Mouse (Mus musculus): Measurements from ENCODE around the gene Nkd1.

Gene Nkd1

DNA sequence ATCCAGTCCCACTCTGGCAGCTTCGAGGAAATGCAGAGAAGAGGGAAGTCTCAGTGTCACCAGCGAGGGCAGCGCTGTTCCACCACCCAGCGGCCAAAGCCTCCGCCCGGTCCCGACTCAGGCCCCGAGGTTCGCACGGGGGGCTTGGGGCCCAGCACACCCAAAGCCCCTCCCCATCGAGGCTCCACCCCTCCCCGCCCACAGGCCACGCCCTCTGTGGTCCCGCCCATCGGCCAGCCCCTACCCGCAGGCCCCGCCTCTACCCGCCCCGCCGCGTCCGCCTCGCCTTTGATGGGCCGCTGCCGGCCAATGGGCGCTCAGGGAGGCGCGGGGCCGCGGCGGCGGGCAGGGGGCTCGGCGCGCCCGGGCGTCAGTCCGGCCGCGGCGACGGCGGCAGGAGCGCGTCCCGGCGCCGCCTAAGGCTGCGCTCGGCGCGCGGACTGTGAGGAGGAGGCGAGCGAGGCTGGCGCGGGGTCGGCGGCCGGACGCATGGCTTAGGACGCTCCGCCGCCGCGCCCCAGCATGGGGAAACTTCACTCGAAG, at the start of gene Nkd1:
Gene Nkd1, plus strand, starts transcription at position 370 of the 543 bp plus-strand sequence.
- peak; percentile 53 for DNase-seq (ENCODE audit: low read depth, low spot score)

DNA sequence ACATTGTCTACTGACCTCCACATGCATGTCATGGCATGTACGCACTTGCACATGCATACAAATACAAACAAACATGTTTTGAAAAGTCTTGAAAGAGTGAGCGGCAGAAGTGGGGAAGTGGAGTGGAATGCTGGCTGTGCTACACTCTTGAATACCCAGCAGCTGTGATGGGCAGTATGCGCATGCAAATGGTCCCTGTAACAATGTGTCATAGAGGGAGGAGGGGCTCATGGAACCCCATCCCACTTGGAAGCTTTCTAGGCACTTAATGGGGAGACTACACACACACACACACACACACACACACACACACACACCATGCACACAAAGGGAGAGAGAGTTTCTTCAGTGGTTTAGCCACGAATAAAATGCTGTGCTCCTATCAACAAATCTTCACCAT, 39.9 kb upstream of the Nkd1 start:
- DNase-seq (ENCODE audit: low read depth, low spot score), result no peak

DNA sequence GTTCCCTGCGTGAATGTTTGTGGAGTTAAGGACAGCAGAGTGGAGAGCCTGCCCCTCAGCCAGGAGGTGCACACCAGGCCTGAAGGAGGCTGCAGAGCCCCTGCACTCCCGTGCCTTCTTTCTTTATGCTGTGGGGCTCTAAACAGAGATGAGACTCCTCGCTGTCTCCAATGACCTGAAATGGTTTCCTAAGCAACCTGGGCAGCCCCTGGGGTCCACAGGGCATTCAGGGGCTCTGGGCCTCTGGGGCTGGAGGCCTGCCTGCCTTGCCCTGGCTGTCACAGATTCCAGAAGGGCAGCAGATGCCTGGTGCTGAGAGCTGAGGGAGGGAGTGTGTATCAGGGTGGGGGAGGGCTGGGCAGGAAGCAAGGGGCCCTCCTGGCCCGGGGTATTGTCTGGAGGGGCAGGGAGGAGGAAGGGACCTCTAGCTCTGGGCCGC, 32.7 kb upstream of the Nkd1 start:
- DNase-seq (ENCODE audit: low read depth, low spot score), result no peak

DNA sequence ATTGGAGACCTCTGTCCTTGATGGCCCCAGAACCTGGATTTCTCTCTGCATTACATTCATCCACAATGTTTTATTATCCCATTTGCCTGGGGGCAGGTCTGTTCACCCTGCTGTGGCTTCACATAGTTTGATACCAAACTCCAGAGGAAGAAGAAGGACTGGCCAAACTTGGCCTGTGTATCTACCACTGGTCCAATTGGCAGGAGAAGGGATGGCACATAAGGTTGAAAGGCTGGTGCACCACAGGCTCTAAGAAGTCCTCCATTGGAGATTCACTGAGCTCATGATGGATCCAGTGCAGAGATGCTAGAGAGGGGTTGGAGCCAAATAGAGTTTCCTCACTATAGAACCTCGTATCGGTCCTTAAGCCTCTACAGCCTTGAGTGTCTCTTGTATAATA, 27.1 kb upstream of the Nkd1 start:
- DNase-seq (ENCODE audit: low read depth, low spot score), result no peak

- no peak for DNase-seq (ENCODE audit: low read depth, low spot score)
Measured at GRCm38 (mm10) chr8:88495071-88495805, 25.9 kb upstream of the Nkd1 start.

GRCm38 (mm10) chr8:88502143-88502542, 19.0 kb upstream of the Nkd1 start:
- no peak for DNase-seq (ENCODE audit: low read depth, low spot score)

DNA sequence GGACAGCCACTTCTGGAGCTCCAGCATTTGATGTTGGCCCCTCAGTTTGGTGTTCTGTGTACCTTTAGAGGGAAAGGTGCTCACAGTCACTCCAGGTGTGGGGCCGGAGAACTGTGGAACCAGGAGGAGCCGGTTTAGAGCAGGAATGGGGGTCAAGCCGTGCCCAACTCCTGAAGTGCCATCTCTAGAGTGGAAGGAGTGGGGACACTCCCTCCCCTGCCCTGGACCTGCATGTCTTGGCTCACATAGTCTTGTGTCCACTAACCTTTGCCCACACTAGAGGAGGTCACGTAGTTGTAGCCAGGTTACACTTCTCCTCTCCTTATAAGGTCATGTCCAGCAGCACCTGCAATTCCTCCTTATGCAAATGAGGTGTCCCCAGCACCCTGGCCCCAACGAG, 14.2 kb upstream of the Nkd1 start:
- DNase-seq (ENCODE audit: low read depth, low spot score), result no peak

- no peak for DNase-seq (ENCODE audit: low read depth, low spot score)
Measured at GRCm38 (mm10) chr8:88511061-88511460, 10.1 kb upstream of the Nkd1 start.

GRCm38 (mm10) chr8:88512094-88512794, 8.9 kb upstream of the Nkd1 start:
- DNase-seq (ENCODE audit: low read depth, low spot score), result no peak

- no peak for DNase-seq (ENCODE audit: low read depth, low spot score)
Measured at GRCm38 (mm10) chr8:88518047-88518446, 3.1 kb upstream of the Nkd1 start.

GRCm38 (mm10) chr8:88520381-88520780, 773 bp upstream of the Nkd1 start:
- DNase-seq (ENCODE audit: low read depth, low spot score), result no peak

DNA sequence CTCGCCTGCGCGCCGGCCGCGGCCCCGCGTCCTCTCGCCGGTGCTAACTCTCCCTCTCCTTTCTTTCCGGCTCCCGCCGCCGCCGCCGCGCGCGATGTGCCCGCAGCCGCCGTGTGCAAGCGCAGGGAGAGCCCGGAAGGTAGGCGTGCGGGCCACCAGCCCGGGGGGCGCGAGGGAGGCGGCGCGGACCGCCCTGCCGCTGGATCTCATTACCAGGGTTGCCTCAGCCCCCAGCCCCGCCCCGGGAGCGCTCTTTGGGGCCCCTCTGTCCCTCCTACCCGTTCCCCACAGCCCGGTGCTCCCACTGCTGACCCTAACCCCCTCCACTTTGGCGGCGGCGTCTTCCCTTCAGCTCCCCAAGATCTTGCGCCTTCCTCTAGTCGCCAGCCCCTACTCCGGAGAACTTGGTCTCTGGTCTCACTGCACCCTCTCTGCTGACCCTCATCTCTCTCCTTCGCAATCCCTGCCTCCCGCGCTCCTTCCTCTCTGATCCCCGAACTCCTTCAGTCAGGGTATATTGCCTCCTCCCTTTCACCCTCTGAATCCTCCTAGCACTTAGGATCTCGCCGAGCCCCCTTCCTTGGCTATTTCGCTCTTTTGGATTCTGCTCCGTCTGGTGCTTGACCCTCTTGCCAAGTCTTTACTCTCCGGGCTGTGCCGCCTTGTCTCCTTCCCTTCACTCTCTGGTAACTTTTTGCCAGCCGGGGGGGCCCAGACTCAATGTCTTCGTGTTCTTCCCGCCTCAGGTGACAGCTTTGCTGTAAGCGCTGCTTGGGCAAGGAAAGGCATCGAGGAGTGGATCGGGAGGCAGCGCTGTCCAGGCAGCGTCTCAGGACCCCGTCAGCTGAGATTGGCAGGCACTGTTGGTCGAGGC, 624 bp downstream of the Nkd1 start:
- DNase-seq (ENCODE audit: low read depth, low spot score), result peak; percentile 38

DNA sequence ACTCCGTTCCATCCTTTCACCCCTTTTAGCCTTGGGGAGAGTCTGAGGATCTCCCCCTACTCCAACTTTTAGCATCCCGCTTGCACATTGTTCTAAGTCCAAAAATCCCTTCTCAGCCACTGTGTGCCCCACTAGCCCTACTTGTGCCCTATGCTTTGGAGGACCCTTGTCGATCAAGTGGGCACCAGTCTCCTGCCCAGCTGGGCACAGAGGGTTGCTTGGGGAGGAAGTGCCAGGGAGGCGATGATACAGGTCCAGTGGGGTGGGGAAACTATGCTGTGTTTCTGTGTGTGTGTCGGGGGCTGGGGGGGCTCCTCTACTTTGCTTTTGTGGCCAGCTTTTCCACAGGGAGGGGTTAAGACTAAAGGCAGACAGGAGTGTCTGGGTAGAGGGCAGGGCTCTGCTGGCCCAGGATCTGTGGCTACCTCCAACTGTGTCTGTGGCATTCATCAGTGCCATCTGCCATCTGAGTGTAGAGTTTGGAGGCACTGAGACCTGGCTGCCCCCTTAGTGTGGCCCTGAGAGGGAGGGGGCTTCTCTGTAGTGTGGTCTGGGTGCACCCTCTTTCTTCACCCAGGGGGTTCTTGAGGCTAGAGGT, 1.4 kb downstream of the Nkd1 start:
- no peak for DNase-seq (ENCODE audit: low read depth, low spot score)

DNA sequence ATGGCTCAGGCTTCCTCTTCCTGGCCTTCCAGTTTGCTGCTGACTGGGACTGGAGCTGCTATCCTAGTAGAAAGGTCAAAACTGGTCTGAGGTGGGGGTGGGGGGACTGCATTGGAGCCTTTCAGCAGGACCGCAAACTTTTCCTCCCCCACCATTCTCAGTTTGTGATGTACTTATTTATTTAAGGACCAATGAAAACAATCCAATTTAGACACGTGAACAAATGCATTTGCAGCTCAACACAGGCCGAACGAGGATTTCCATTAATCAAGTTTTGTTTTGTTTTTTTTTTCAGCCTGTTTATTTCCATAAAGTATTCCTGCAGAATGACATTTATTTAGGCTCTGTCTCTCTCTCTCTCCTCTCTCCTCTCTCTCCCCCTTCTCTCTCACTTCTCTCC, 2.5 kb downstream of the Nkd1 start:
- no peak for DNase-seq (ENCODE audit: low read depth, low spot score)

DNA sequence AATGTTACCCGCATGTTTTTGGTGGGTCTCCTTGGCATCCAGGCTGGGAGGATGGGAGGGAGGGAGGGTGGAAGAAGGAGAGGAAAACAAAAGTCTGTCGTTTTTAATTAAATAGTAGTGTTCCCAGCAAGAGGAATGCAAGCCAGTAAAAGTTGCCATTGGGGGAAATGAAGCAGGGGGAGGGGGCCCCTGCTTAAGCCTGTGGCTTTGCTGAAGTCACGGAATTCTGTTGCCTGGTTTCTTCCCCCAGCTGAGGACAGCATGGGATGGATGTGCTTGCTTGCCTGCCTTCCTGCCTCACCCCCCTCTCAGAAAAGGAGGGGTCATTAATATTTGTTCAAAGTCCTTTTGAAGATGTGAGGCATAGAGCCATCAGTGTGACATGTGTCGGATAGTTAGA, 3.0 kb downstream of the Nkd1 start:
- DNase-seq (ENCODE audit: low read depth, low spot score), result no peak

GRCm38 (mm10) chr8:88524851-88525250, 3.7 kb downstream of the Nkd1 start:
- DNase-seq (ENCODE audit: low read depth, low spot score), result no peak

GRCm38 (mm10) chr8:88526296-88526695, 5.1 kb downstream of the Nkd1 start:
- DNase-seq (ENCODE audit: low read depth, low spot score), result no peak

DNA sequence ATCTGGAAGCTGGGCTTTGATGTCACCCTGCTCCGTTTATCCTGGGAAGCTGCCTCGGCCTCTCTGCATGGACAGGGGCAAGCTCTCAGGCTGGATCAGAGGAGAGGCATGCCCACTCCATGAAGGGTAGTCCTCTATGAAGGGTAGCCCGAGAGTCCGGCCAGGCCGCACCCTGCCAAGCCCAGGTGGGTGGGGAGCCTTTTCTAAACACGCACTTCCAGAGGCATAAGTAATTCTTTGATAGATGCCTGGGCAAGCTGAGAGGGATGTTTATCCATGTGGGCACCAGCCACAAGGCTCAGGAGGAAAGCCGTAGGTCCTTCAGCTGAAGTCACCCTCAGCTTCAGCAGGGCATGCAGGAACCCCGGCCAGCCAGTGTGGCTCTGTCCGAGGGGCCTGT, 7.0 kb downstream of the Nkd1 start:
- DNase-seq (ENCODE audit: low read depth, low spot score), result no peak

- DNase-seq (ENCODE audit: low read depth, low spot score), result no peak
Measured at GRCm38 (mm10) chr8:88529798-88530197, 8.6 kb downstream of the Nkd1 start.

DNA sequence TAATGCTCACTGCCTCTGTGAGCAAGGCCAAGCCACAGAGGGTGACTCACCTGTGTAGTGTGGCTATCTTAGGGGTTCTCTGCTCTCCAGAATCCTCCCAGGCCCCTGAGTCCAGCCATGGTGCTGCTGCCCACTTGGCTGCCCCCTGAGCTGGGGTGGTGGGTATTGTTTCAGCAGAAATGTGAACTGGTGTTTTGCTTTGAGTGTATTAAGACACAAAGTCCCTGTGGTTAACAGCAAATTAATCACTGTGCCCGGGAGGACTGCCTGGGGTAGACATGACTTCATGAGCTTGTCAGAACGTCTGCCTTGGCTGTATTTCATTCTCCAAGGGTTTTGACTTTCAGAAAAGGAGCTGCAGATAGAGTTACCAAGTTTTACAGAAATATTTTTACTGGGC, 15.9 kb downstream of the Nkd1 start:
- DNase-seq (ENCODE audit: low read depth, low spot score), result no peak
